Mouse (Mus musculus) small intestine, adult 2 months (tissue): ENCODE measurements around the gene Ccdc17.

ENCODE experiments used
- CTCF ChIP-seq: fragments of 200-500 bp; IDR thresholded peaks from 2 replicates; pipeline ENCODE4 v1.5.1; 2012; ENCODE audit warnings: low read depth, mild to moderate bottlenecking, control low read depth, inconsistent platforms, low read length, moderate library complexity, mixed read lengths; ENCODE audit not compliant: insufficient replicate concordance, insufficient read length; ENCODE audit errors: extremely low read depth
- POLR2A ChIP-seq: fragments of 200-500 bp; IDR thresholded peaks from 2 replicates; pipeline ENCODE4 v1.6.1; 2012; ENCODE audit warnings: low read depth, mild to moderate bottlenecking, control low read depth, inconsistent platforms, low read length, moderate library complexity

- TF ChIP-seq POLR2A (no peak), CTCF (no peak)
Measured at GRCm38 (mm10) chr4:116558151-116558882, 38.1 kb upstream of the Ccdc17 start.
